Mouse (Mus musculus): Measurements from ENCODE around the gene Olfr724. TPM values are rescaled to one million over a fixed set of nuclear protein-coding genes. Genes with fewer than 3 reads are reported as not detected.
"Not testable (repeated sequence)": the region's sequence is repeated elsewhere in the genome, so short reads cannot be mapped to it uniquely, and the experiment has no call there.

The Olfr724 gene
- total RNA-seq (2012; rRNA removed) (not detected in 2 replicates), total RNA-seq (2014; rRNA removed) (not detected in 2 replicates), polyA plus RNA-seq (2012; ENCODE audit: insufficient read length, low read depth) (not detected in 2 replicates)

DNA sequence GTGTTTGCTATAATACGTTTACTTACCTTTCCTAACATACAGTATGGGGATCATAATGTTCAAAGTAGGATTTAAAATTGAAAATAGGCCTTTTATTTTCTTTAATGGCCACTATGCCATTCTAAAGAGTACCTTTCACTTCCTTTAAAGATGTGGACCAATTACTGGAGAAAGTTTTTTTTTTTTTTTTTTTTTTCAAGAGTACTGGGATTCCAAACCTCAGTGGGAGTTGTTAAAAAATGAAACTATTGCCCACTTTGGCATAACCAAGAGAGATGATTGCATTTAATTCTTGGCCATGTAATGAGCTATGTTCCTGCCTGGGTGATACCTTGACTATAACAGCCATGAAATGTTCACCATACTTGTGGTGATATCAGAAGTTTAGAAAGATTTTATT is at the start of gene Olfr724:
Gene Olfr724, minus strand, starts transcription at position 101 of the 400 bp plus-strand sequence.
- H3K27ac ChIP-seq (ENCODE audit: insufficient read depth, low read depth); H3K4me1 ChIP-seq (ENCODE audit: control insufficient read depth in 1 of 2, insufficient read depth in 2 of 2); H3K9me3 ChIP-seq (replicated peaks; ENCODE audit: low read length); H3K79me2 ChIP-seq (replicated peaks; ENCODE audit: control insufficient read depth, extremely low read depth, insufficient read depth, poor library complexity, severe bottlenecking); H3K36me3 ChIP-seq (replicated peaks in 1 of 2; ENCODE audit: control insufficient read depth in 1 of 2, insufficient read depth in 1 of 2, low read length in 1 of 2); H3K4me2 ChIP-seq (ENCODE audit: insufficient read depth, low read depth, poor library complexity, severe bottlenecking); in situ Hi-C loops (cut with MboI; ENCODE audit: low pct_ligation_motif_present, low pct_unique_long_range_greater_than_20kb, low sequenced_read_pairs); dilution Hi-C loops (cut with MboI; ENCODE audit: extremely low pct_ligation_motif_present, extremely low pct_unique_long_range_greater_than_20kb, low sequenced_read_pairs); H3K27me3 ChIP-seq (replicated peaks); DNase-seq (ENCODE audit: extremely low read depth); H3K4me3 ChIP-seq (replicated peaks in 1 of 3; ENCODE audit: low read depth in 2 of 3, low read length in 2 of 3, poor library complexity in 1 of 3); H3K9ac ChIP-seq (ENCODE audit: insufficient read depth, low read depth): not testable (repeated sequence)

DNA sequence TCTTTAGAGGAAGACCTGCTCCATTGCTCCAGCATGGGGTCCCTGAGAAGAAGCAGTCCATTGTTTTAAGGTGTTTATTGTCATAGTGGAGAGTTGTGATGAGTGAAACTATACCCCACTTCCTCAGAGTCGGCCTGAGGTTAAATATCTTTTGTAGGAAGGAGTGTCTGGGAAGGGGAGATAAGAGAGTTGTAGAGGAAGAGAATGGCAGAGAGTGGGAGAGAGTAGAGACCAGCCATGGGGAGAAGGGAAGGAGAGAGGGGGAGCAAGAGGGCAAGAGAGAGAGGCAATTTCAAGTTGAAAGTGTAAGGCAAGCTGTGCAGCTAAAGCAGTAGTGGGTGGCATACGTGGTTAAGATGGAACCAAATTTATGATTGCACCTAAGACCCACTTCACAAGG is 7.2 kb downstream of the Olfr724 start:
- Histone ChIP-seq H3K9ac (ENCODE audit: insufficient read depth, low read depth) (no peak overlapping the region), H3K4me1 (ENCODE audit: control insufficient read depth in 1 of 2, insufficient read depth in 2 of 2) (no peaks in the 10 kb centered on the region), H3K27me3 (replicated peaks) (no peaks in the 10 kb centered on the region), H3K36me3 (replicated peaks in 1 of 2; ENCODE audit: control insufficient read depth in 1 of 2, insufficient read depth in 1 of 2, low read length in 1 of 2) (no peaks in the 10 kb centered on the region), H3K27ac (ENCODE audit: insufficient read depth, low read depth) (no peak overlapping the region), H3K4me2 (ENCODE audit: insufficient read depth, low read depth, poor library complexity, severe bottlenecking) (no peak overlapping the region), H3K4me3 (replicated peaks in 1 of 3; ENCODE audit: low read depth in 2 of 3, low read length in 2 of 3, poor library complexity in 1 of 3) (no peak overlapping the region), H3K9me3 (replicated peaks; ENCODE audit: low read length) (no peaks in the 10 kb centered on the region), H3K79me2 (replicated peaks; ENCODE audit: control insufficient read depth, extremely low read depth, insufficient read depth, poor library complexity, severe bottlenecking) (no peaks in the 10 kb centered on the region)
- in situ Hi-C loops (cut with MboI; ENCODE audit: low pct_ligation_motif_present, low pct_unique_long_range_greater_than_20kb, low sequenced_read_pairs), result no loop called here
- dilution Hi-C loops (cut with MboI; ENCODE audit: extremely low pct_ligation_motif_present, extremely low pct_unique_long_range_greater_than_20kb, low sequenced_read_pairs), result no loop called here
- DNase-seq (ENCODE audit: extremely low read depth), result no peak
- TF ChIP-seq MAZ (IDR thresholded peaks at IDR 0.05; ENCODE audit: low read depth, low read length) (no peak), ZKSCAN1 (IDR thresholded peaks at IDR 0.05; ENCODE audit: borderline replicate concordance, low read depth, low read length) (no peak), NELFE (IDR thresholded peaks at IDR 0.05; ENCODE audit: low read depth, low read length) (no peak)

DNA sequence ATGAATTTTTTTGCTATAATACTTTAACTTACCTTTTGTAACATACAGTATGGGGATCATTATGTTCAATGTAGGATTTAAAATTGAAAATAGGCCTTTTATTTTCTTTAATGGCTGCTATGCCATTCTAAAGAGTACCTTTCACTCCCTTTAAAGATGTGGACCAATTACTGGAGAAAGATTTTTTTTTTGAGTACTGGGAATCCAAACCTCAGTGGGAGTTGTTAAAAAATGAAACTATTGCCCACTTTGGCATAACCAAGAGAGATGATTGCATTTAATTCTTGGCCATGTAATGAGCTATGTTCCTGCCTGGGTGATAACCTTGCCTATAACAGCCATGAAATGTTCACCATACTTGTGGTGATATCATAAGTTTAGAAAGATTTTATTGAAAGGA is 31.4 kb downstream of the Olfr724 start, which contains the start of gene Olfr723:
Gene Olfr723, minus strand, starts transcription at position 101 of the 400 bp plus-strand sequence.
- H3K9me3 ChIP-seq (replicated peaks; ENCODE audit: low read length); in situ Hi-C loops (cut with MboI; ENCODE audit: low pct_ligation_motif_present, low pct_unique_long_range_greater_than_20kb, low sequenced_read_pairs); H3K79me2 ChIP-seq (replicated peaks; ENCODE audit: control insufficient read depth, extremely low read depth, insufficient read depth, poor library complexity, severe bottlenecking); H3K9ac ChIP-seq (ENCODE audit: insufficient read depth, low read depth); H3K4me3 ChIP-seq (replicated peaks in 1 of 3; ENCODE audit: low read depth in 2 of 3, low read length in 2 of 3, poor library complexity in 1 of 3); H3K4me1 ChIP-seq (ENCODE audit: control insufficient read depth in 1 of 2, insufficient read depth in 2 of 2); DNase-seq (ENCODE audit: extremely low read depth); H3K27me3 ChIP-seq (replicated peaks); H3K4me2 ChIP-seq (ENCODE audit: insufficient read depth, low read depth, poor library complexity, severe bottlenecking); H3K36me3 ChIP-seq (replicated peaks in 1 of 2; ENCODE audit: control insufficient read depth in 1 of 2, insufficient read depth in 1 of 2, low read length in 1 of 2); H3K27ac ChIP-seq (ENCODE audit: insufficient read depth, low read depth); dilution Hi-C loops (cut with MboI; ENCODE audit: extremely low pct_ligation_motif_present, extremely low pct_unique_long_range_greater_than_20kb, low sequenced_read_pairs): not testable (repeated sequence)

Other genes starting within 250 kb of the Olfr724 start
- gene Armh4, start 179.9 kb downstream of the Olfr724 start, total RNA-seq (2012; rRNA removed), result not detected in 2 replicates
- gene Armh4, start 179.9 kb downstream of the Olfr724 start, total RNA-seq (2014; rRNA removed), result not detected in 2 replicates
- gene Armh4, start 179.9 kb downstream of the Olfr724 start, polyA plus RNA-seq (2012; ENCODE audit: insufficient read length, low read depth), result not detected in 2 replicates
- gene Olfr722, start 61.3 kb downstream of the Olfr724 start, total RNA-seq (2012; rRNA removed), result not detected in 2 replicates
- gene Olfr722, start 61.3 kb downstream of the Olfr724 start, total RNA-seq (2014; rRNA removed), result not detected in 2 replicates
- not detected in 2 replicates for gene Olfr722, start 61.3 kb downstream of the Olfr724 start, polyA plus RNA-seq (2012; ENCODE audit: insufficient read length, low read depth)
- not detected in 2 replicates for gene Olfr723, start 31.5 kb downstream of the Olfr724 start, total RNA-seq (2012; rRNA removed)
- gene Olfr723, start 31.5 kb downstream of the Olfr724 start, total RNA-seq (2014; rRNA removed), result not detected in 2 replicates
- not detected in 2 replicates for gene Olfr723, start 31.5 kb downstream of the Olfr724 start, polyA plus RNA-seq (2012; ENCODE audit: insufficient read length, low read depth)
- not detected in 2 replicates for gene Olfr725, start 77.1 kb upstream of the Olfr724 start, total RNA-seq (2012; rRNA removed)
- gene Olfr725, start 77.1 kb upstream of the Olfr724 start, total RNA-seq (2014; rRNA removed), result not detected in 2 replicates
- not detected in 2 replicates for gene Olfr725, start 77.1 kb upstream of the Olfr724 start, polyA plus RNA-seq (2012; ENCODE audit: insufficient read length, low read depth)
- not detected in 2 replicates for gene Olfr726, start 127.7 kb upstream of the Olfr724 start, total RNA-seq (2012; rRNA removed)
- gene Olfr726, start 127.7 kb upstream of the Olfr724 start, total RNA-seq (2014; rRNA removed), result not detected in 2 replicates
- not detected in 2 replicates for gene Olfr726, start 127.7 kb upstream of the Olfr724 start, polyA plus RNA-seq (2012; ENCODE audit: insufficient read length, low read depth)
- gene Olfr727, start 159.9 kb upstream of the Olfr724 start, total RNA-seq (2012; rRNA removed), result not detected in 2 replicates
- gene Olfr727, start 159.9 kb upstream of the Olfr724 start, total RNA-seq (2014; rRNA removed), result not detected in 2 replicates
- gene Olfr727, start 159.9 kb upstream of the Olfr724 start, polyA plus RNA-seq (2012; ENCODE audit: insufficient read length, low read depth), result not detected in 2 replicates
- not detected in 2 replicates for gene Olfr728, start 179.4 kb upstream of the Olfr724 start, total RNA-seq (2012; rRNA removed)
- not detected in 2 replicates for gene Olfr728, start 179.4 kb upstream of the Olfr724 start, total RNA-seq (2014; rRNA removed)
- gene Olfr728, start 179.4 kb upstream of the Olfr724 start, polyA plus RNA-seq (2012; ENCODE audit: insufficient read length, low read depth), result not detected in 2 replicates
- gene Olfr729, start 189.6 kb upstream of the Olfr724 start, total RNA-seq (2012; rRNA removed), result not detected in 2 replicates
- not detected in 2 replicates for gene Olfr729, start 189.6 kb upstream of the Olfr724 start, total RNA-seq (2014; rRNA removed)
- 0.09 TPM in 1 of 2 replicates, not detected in the other for gene Olfr729, start 189.6 kb upstream of the Olfr724 start, polyA plus RNA-seq (2012; ENCODE audit: insufficient read length, low read depth)
- not detected in 2 replicates for gene Olfr730, start 224.9 kb upstream of the Olfr724 start, total RNA-seq (2012; rRNA removed)
- not detected in 2 replicates for gene Olfr730, start 224.9 kb upstream of the Olfr724 start, total RNA-seq (2014; rRNA removed)
- gene Olfr730, start 224.9 kb upstream of the Olfr724 start, polyA plus RNA-seq (2012; ENCODE audit: insufficient read length, low read depth), result not detected in 2 replicates

Measured in CH12.LX (cell line).